Mouse (Mus musculus) thymus, adult 2 months (tissue): ENCODE results near the gene Prok1.

ENCODE experiments used
- CTCF ChIP-seq: fragments of 200-500 bp; IDR thresholded peaks from 2 replicates; pipeline ENCODE4 v1.5.1; 2012; ENCODE audit warnings: mild to moderate bottlenecking, control low read depth, low read length, moderate library complexity, borderline replicate concordance; ENCODE audit not compliant: control insufficient read depth, poor library complexity, insufficient read depth; ENCODE audit errors: extremely low read depth
- POLR2A ChIP-seq: fragments of 200-500 bp; IDR thresholded peaks from 2 replicates; pipeline ENCODE4 v1.6.1; 2012; ENCODE audit warnings: mild to moderate bottlenecking, low read length, control low read depth, moderate library complexity; ENCODE audit not compliant: control insufficient read depth, poor library complexity, insufficient read depth; ENCODE audit errors: extremely low read depth

DNA sequence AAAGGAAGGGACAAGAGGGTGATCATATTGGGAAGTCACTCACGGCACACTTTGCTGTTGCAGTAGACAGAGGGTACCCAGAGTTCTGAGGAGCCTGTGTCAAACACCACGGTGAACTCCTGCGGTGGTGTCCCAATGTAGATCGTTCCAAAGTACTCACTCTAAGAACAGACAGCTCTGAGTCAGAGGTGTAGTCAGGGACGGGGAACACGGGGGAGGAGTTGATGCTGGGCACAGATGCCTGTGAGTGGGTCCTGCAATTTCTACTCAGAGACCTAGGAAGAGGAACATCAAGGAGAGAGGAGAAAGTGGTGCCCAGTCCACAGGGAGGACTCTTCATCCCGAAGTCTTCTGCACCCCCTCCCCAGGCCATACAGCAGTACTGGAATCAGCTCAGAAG, 20.9 kb downstream of the Prok1 start:
- no peak for TF ChIP-seq CTCF
- no peak for TF ChIP-seq POLR2A
